Mouse (Mus musculus) kidney, embryonic 15.5 days (tissue): ENCODE results near the gene Ccr10. TPM values are rescaled to one million over a fixed set of nuclear protein-coding genes. Genes with fewer than 3 reads are reported as not detected.

Experiments used
- ATAC-seq: fragments of 200-750 bp; cut with Nextera tagmentation; replicated peaks from 2 replicates; pipeline ENCODE4 v1.8.0; 2017; ENCODE audit warnings: moderate TSS enrichment; ENCODE audit not compliant: low FRiP score
- H3K27ac ChIP-seq: fragments of 300-500 bp; sonication (generic); 2 replicates; pipeline ENCODE4 v1.5.1; 2015; ENCODE audit warnings: mild to moderate bottlenecking, inconsistent platforms
- H3K27me3 ChIP-seq: fragments of 300-500 bp; sonication (generic); 2 replicates; pipeline ENCODE4 v1.6.1; 2015; ENCODE audit warnings: inconsistent platforms
- H3K36me3 ChIP-seq: fragments of 300-500 bp; sonication (generic); 2 replicates; pipeline ENCODE4 v1.6.1; 2015; ENCODE audit warnings: inconsistent platforms
- H3K4me1 ChIP-seq: fragments of 300-500 bp; sonication (generic); 2 replicates; pipeline ENCODE4 v1.6.1; 2015; ENCODE audit warnings: inconsistent platforms
- H3K4me2 ChIP-seq: fragments of 300-500 bp; sonication (generic); 2 replicates; pipeline ENCODE4 v1.6.1; 2015; ENCODE audit warnings: moderate library complexity, mild to moderate bottlenecking, inconsistent platforms
- H3K4me3 ChIP-seq: fragments of 300-500 bp; sonication (generic); replicated peaks from 2 replicates; pipeline ENCODE4 v1.5.1; 2015; ENCODE audit warnings: mild to moderate bottlenecking, inconsistent platforms
- H3K9ac ChIP-seq: fragments of 300-500 bp; sonication (generic); 2 replicates; pipeline ENCODE4 v1.6.1; 2015; ENCODE audit warnings: mild to moderate bottlenecking, inconsistent platforms
- H3K9me3 ChIP-seq: fragments of 300-500 bp; sonication (generic); replicated peaks from 2 replicates; pipeline ENCODE4 v1.6.1; 2016; ENCODE audit warnings: inconsistent platforms
- WGBS: fragments of 180-500 bp; shearing (Covaris S2); methylation state at CpG from one replicate; pipeline ENCODE4 v1.1.7; 2015; ENCODE audit warnings: mixed read lengths; 5-methylcytosine and 5-hydroxymethylcytosine counted together
- polyA plus RNA-seq: library from polyadenylated mRNA; unstranded; fragments of >200 nt; fragmentation: Nextera tagmentation; extraction: Ambion mirVana; gene quantifications from 2 replicates; pipeline ENCODE4 v1.2.1, GENCODE M21; 2015

Ccr10 gene
- polyA plus RNA-seq, 1 experiment from 2014 or later = 0.78 TPM

GRCm38 (mm10) chr11:101195101-101195500 lies 19.9 kb upstream of the Ccr10 start:
- 75% methylated on average over 1 of the region's 1 CpGs for WGBS
- H3K27me3 ChIP-seq = no peaks in the 10 kb centered on the region
- no peak overlapping the region for H3K4me3 ChIP-seq
- H3K36me3 ChIP-seq = peaks cover 78% of the 10 kb centered on the region
- H3K27ac ChIP-seq = no peak overlapping the region
- no peak for ATAC-seq
- peaks cover 27% of the 10 kb centered on the region for H3K4me1 ChIP-seq
- no peaks in the 10 kb centered on the region for H3K9me3 ChIP-seq
- no peak overlapping the region for H3K4me2 ChIP-seq
- no peak overlapping the region for H3K9ac ChIP-seq

GRCm38 (mm10) chr11:101194643-101195042 lies 19.4 kb upstream of the Ccr10 start:
- Histone ChIP-seq H3K4me1 (peaks cover 31% of the 10 kb centered on the region), H3K9ac (no peak overlapping the region), H3K27ac (0 out of 2 replicates have a peak overlapping the region, but pooled peaks have one; percentile 9), H3K36me3 (peaks cover 73% of the 10 kb centered on the region), H3K4me3 (no peak overlapping the region), H3K4me2 (no peak overlapping the region), H3K9me3 (no peaks in the 10 kb centered on the region), H3K27me3 (no peaks in the 10 kb centered on the region)
- WGBS = 82% methylated on average over 6 of the region's 6 CpGs
- no peak for ATAC-seq

GRCm38 (mm10) chr11:101194137-101194536 lies 18.9 kb upstream of the Ccr10 start:
- no peak for ATAC-seq
- H3K36me3 ChIP-seq = peaks cover 68% of the 10 kb centered on the region
- no peak overlapping the region for H3K27ac ChIP-seq

GRCm38 (mm10) chr11:101193076-101193475 lies 17.8 kb upstream of the Ccr10 start:
- WGBS = 94% methylated on average over 7 of the region's 7 CpGs
- Histone ChIP-seq H3K4me3 (no peak overlapping the region), H3K27ac (no peak overlapping the region), H3K27me3 (no peaks in the 10 kb centered on the region), H3K36me3 (peaks cover 57% of the 10 kb centered on the region), H3K4me2 (no peak overlapping the region), H3K9ac (no peak overlapping the region), H3K4me1 (peaks cover 47% of the 10 kb centered on the region), H3K9me3 (no peaks in the 10 kb centered on the region)
- ATAC-seq = no peak

More at GRCm38 (mm10) chr11:101194137-101194536, 18.9 kb upstream of the Ccr10 start:
- Histone ChIP-seq H3K9me3 (no peaks in the 10 kb centered on the region), H3K9ac (no peak overlapping the region), H3K4me3 (no peak overlapping the region), H3K4me2 (no peak overlapping the region), H3K27me3 (no peaks in the 10 kb centered on the region), H3K4me1 (peaks cover 36% of the 10 kb centered on the region)
- 75% methylated on average over 5 of the region's 5 CpGs for WGBS

- Histone ChIP-seq H3K4me2 (no peak overlapping the region), H3K27me3 (no peaks in the 10 kb centered on the region), H3K9me3 (no peaks in the 10 kb centered on the region), H3K4me3 (no peak overlapping the region), H3K36me3 (peaks cover 53% of the 10 kb centered on the region), H3K27ac (0 out of 2 replicates have a peak overlapping the region, but pooled peaks have one; percentile 95), H3K9ac (no peak overlapping the region), H3K4me1 (peaks cover 49% of the 10 kb centered on the region)
- no peak for ATAC-seq
- 93% methylated on average over 6 of the region's 6 CpGs for WGBS
Measured at GRCm38 (mm10) chr11:101192646-101193045, 17.4 kb upstream of the Ccr10 start.

- Histone ChIP-seq H3K36me3 (peaks cover 47% of the 10 kb centered on the region), H3K9me3 (no peaks in the 10 kb centered on the region), H3K27me3 (no peaks in the 10 kb centered on the region), H3K9ac (0 out of 2 replicates have a peak overlapping the region, but pooled peaks have one; percentile 2), H3K4me3 (no peak overlapping the region), H3K4me1 (peaks cover 49% of the 10 kb centered on the region), H3K4me2 (no peak overlapping the region), H3K27ac (peak overlapping the region; percentile 95; the same call in 1 of the 2 replicates)
- ATAC-seq = no peak
- 71% methylated on average over 4 of the region's 4 CpGs for WGBS
Measured at GRCm38 (mm10) chr11:101191919-101192470, 16.8 kb upstream of the Ccr10 start.

GRCm38 (mm10) chr11:101190913-101191907 lies 16.0 kb upstream of the Ccr10 start:
- ATAC-seq = no peak
- 49% methylated on average over 17 of the region's 17 CpGs for WGBS
- Histone ChIP-seq H3K4me1 (peaks cover 49% of the 10 kb centered on the region), H3K9ac (no peak overlapping the region), H3K4me3 (no peak overlapping the region), H3K27ac (peak overlapping the region; percentile 95), H3K27me3 (no peaks in the 10 kb centered on the region), H3K9me3 (no peaks in the 10 kb centered on the region), H3K4me2 (no peak overlapping the region), H3K36me3 (peaks cover 47% of the 10 kb centered on the region)

- Histone ChIP-seq H3K9me3 (no peaks in the 10 kb centered on the region), H3K4me1 (peaks cover 49% of the 10 kb centered on the region), H3K36me3 (peaks cover 44% of the 10 kb centered on the region), H3K27ac (peak overlapping the region; percentile 95), H3K9ac (no peak overlapping the region), H3K4me3 (no peak overlapping the region), H3K27me3 (no peaks in the 10 kb centered on the region), H3K4me2 (0 out of 2 replicates have a peak overlapping the region, but pooled peaks have one; percentile 20)
- peak; percentile 41; the same call in 1 of the 2 replicates for ATAC-seq
- 32% methylated on average over 8 of the region's 8 CpGs for WGBS
Measured at GRCm38 (mm10) chr11:101190181-101190912, 15.1 kb upstream of the Ccr10 start.

GRCm38 (mm10) chr11:101189495-101190180 lies 14.4 kb upstream of the Ccr10 start:
- Histone ChIP-seq H3K4me2 (peak overlapping the region; percentile 20; the same call in 1 of the 2 replicates), H3K9me3 (no peaks in the 10 kb centered on the region), H3K4me1 (peaks cover 49% of the 10 kb centered on the region), H3K27ac (peak overlapping the region; percentile 95), H3K27me3 (no peaks in the 10 kb centered on the region), H3K9ac (no peak overlapping the region), H3K4me3 (no peak overlapping the region), H3K36me3 (peaks cover 37% of the 10 kb centered on the region)
- 4% methylated on average over 6 of the region's 6 CpGs for WGBS
- peak; percentile 89 for ATAC-seq

GRCm38 (mm10) chr11:101188166-101188805 lies 13.0 kb upstream of the Ccr10 start:
- Histone ChIP-seq H3K27ac (peak overlapping the region; percentile 95), H3K27me3 (no peaks in the 10 kb centered on the region), H3K36me3 (peaks cover 23% of the 10 kb centered on the region), H3K4me1 (peaks cover 45% of the 10 kb centered on the region), H3K9me3 (no peaks in the 10 kb centered on the region), H3K9ac (no peak overlapping the region), H3K4me2 (0 out of 2 replicates have a peak overlapping the region, but pooled peaks have one; percentile 9), H3K4me3 (no peak overlapping the region)
- no peak for ATAC-seq
- WGBS = 78% methylated on average over 11 of the region's 11 CpGs

GRCm38 (mm10) chr11:101187541-101187940 lies 12.3 kb upstream of the Ccr10 start:
- Histone ChIP-seq H3K9me3 (no peaks in the 10 kb centered on the region), H3K36me3 (peaks cover 16% of the 10 kb centered on the region), H3K4me1 (peaks cover 45% of the 10 kb centered on the region), H3K4me2 (no peak overlapping the region), H3K9ac (no peak overlapping the region), H3K27ac (no peak overlapping the region), H3K4me3 (no peak overlapping the region), H3K27me3 (no peaks in the 10 kb centered on the region)
- no peak for ATAC-seq
- WGBS = 93% methylated on average over 5 of the region's 5 CpGs
